Mouse (Mus musculus): ENCODE measurements around the gene Acsl3.

Gene Acsl3

GRCm38 (mm10) chr1:78657671-78658440, at the start of gene Acsl3, which contains the start of gene Utp14b:
Acsl3 (plus strand) TSS chr1:78657825.
Utp14b (plus strand) TSS chr1:78658038.
- peak; percentile 91 for DNase-seq (ENCODE audit: low read depth)

DNA sequence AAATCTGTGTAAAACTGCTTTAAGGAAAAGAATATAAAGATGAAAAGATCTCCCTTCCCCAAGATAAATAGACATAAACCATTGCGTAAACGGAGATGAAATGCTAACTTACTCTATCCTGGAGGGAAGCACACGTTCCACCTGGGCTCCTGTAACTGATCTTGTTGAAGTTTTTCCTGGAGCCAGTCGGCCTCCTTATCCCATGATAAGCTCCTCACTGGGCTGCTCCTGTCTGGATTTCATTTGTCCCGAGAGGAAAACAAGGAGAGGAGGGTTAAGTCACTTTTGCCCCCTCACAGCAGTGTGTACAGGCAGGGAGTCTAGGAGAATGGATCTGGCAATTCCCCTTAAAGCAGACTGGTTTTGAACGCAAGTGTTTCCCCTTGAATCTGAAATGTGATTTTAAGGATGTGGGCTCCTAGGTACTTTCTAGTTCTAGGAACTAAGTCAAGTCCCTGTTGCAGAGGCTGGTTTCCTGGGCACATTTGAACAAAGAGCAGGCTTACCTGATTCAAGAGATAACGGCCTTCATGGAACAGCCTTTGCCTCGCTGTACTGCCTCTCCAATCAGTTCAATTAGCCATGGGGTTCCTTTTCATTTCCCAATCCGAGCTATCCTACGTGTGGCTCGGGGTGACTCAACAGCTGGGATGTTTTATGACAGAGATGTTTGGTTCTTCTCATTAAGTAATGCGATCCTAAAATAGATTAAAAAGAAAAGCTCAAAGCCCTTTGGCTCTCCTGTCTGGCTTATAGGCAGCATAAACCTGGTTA, 48.3 kb upstream of the Acsl3 start:
- no peak for DNase-seq (ENCODE audit: low read depth)

DNA sequence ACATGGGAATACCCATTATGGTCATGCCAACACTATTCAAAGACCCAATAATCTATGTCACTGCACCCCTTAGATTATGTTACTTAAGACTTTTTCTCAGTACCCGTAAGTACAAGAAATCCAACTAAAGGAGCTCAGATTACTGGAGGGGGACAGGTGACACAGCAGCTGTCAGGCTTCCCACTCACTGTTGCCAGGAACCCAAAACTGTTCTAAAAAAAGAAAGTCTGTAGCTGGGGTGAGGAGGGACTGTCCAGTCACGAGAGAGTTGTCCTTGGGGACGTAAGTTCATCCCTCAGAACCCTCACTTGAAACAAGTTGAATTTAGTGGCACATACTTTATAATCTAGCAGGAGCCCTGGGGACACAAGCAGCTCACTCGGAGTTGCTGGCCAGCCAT, 46.6 kb upstream of the Acsl3 start:
- no peak for DNase-seq (ENCODE audit: low read depth)

DNA sequence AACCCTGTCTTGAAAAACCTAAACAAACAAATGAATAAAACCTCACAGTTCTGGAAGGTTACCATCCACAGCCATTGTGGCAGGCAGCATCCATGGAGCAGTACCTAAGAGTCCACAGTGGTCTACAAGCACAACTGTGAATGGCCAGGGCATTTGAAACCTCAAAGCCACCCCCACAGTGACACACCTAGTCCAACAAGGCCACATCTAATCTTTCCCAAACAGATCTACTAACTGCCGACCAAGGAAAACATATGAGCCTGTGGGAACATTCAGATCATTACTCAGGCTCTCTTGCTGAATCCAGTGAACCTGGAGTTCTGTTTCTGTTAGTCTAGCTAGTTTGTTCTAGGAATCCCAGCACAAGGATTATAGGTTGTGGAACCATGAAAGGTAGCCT, 44.7 kb upstream of the Acsl3 start:
- no peak for DNase-seq (ENCODE audit: low read depth)

- DNase-seq (ENCODE audit: low read depth) = no peak
These were observed 33.3 kb upstream of the Acsl3 start for GRCm38 (mm10) chr1:78624352-78624751.

GRCm38 (mm10) chr1:78634486-78634885, 23.1 kb upstream of the Acsl3 start:
- no peak for DNase-seq (ENCODE audit: low read depth)

DNA sequence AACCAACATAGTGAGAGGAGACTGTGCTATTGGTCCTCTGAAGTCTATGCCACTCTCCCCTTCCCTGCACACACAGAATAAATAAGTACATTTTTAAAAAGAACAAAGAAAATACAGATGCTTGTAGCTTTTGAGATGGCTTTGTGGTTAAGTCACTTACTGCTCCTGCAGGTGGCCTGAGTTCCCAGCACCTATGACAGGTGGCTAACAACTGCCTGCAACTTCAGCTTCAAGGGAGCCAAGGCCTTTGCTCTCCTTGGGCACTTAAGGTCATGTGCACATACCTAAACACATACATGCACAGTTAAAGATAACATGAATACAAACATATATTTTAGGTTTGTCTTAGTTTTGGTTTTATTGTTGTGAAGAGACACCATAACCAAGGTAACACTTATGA, 16.8 kb upstream of the Acsl3 start:
- DNase-seq (ENCODE audit: low read depth) = no peak

DNA sequence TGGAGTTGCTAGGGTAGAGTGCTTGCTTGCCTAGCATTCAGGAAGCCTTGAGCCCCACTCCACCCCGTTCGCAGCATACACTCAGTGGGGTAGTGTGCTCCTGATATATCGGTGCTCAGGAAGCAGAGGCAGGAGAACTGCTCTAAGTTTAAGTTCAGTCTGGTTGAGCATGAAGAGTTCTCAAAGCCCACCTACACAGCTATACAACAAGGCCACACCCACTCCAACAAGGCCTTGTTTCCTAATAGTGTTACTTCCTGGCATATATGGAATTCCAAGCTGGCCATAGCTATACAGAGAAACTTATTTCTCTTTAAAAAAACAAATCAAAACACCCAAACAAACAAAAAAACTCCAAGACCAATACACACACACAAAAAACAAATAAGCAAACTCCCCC, 15.8 kb upstream of the Acsl3 start:
- no peak for DNase-seq (ENCODE audit: low read depth)

GRCm38 (mm10) chr1:78642197-78642596, 15.4 kb upstream of the Acsl3 start:
- DNase-seq (ENCODE audit: low read depth) = no peak

DNA sequence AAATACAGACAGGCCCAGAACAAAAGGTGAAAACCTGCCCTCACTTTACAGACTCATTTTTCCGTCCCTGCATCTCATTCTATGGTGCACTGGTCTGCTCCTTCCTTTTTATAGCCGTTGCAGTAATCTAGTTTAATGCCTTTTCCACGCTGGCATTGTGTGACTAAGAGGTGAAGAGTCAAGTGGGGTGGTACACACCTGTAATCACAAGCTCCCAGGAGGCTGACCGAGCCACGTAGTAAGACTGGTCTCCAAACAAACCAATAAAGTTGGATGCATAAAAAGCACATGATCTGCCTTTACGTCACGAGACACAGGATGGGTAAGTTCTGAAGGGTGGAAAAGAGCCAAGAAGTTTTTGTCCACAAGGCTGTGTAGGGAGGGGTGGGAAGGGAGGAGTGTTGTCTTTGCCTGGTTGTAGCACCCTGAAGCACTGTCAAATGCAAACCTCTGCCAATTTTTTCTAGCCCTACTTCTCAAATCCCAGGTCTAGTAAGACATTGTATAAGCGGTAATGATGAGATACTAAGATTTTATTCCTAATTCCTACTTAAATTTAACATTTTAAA, 10.2 kb upstream of the Acsl3 start:
- no peak for DNase-seq (ENCODE audit: low read depth)

DNA sequence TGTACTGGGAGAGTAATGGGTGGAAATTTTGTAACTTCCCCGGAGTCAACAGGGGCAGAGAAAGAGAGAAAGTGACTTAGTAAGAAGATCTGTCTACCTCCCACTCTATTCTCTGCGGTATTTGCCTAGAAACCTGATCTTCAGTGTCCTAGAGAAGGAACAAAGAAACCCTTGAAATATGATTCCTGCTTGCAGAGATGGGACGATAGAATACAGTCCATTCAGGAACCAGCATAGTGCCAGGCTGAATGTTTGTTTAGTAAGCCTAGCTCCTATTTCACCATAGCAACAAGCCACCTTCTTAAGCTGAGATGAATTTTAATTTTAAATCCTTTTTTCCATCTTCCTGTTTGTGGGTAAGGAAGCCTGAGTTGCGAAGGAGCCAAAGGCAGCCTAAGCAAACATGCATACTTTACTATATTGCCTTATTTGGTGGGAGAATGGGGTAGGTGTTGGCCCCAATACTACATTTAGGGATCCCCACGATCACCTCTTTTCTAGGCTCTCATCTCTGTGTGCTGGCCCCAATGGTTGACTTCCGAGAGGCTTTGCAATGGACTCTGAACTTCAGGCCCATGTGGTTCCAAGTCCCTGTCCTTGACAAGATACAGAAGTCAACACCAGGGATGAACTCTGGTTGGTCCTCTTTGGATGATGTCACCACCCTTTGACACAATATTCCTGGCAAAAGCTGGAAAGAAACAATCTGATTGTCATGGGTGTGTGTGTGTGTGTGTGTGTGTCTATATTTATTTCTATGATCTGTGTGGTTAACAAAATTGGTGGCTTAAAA, 8.2 kb upstream of the Acsl3 start:
- no peak for DNase-seq (ENCODE audit: low read depth)

- peak; percentile 10 for DNase-seq (ENCODE audit: low read depth)
These were observed 1.2 kb upstream of the Acsl3 start for GRCm38 (mm10) chr1:78656472-78656871.

GRCm38 (mm10) chr1:78657021-78657629, 500 bp upstream of the Acsl3 start:
- DNase-seq (ENCODE audit: low read depth) = no peak

DNA sequence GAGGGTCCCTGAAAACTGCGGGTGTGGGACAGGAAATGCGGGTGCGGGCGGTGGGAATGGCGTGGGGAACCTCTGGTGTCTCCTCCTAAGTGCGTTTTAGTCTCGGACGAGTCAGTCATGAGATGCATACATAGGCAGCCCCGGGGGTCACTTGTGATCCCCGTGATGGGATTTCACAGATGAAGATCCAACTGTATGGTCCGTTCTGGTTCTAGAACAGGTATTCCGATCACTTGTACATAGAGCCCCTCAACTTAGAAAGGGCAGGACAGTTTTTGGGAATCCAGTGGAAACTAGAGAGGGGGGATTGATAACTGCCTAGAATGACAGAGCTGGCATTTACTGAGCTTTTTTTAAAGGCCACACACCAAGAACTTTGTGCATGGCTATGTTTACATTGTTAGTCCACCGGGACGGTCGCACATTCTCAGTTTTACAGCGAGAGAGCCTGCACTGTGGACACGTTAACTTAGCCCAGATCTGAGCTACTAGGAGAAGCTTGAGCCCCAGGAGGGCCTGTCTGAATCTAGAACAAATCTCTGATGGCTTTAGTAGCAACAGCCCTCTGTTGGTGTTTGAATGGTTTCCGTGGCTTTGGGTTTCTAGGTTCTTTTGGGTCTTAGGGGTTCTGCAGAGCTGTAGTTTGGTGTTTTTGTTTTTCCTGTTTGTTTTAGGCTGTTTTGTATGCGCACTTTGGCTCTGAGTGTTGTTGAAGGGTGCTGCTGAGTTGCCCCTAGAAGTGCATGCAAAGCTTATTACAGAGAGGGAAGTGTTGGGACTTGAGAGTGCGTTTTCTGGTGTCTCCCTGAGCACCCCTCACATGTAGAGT, 1.0 kb downstream of the Acsl3 start:
- peak; percentile 38 for DNase-seq (ENCODE audit: low read depth)

DNA sequence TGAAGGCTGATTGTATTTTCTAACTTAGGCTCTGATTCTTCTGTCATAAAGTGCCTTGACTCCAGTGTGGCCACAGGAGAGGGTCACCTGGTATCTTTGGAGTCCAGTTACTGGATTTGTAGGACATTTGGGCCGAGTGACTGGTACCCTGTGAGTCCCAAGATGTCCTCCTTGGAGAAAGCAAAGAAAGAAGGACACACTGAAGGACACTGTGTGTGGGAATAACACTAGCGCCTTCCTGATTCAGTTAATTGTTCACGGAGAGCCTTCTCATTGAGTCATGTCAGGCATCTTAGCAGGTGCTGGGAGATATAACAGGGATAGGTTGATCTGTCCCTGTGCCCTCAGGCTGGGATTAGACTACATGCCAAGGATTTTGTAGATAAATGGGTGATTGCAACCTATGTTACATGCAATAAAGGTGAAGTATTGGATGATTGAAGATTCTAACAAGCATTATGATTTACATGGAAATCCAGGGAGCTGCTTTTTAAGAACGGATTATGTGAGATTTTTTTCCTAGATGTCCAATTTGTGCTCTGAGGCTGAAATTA, 1.7 kb downstream of the Acsl3 start:
- no peak for DNase-seq (ENCODE audit: low read depth)

GRCm38 (mm10) chr1:78664326-78664725, 6.7 kb downstream of the Acsl3 start:
- DNase-seq (ENCODE audit: low read depth) = no peak

GRCm38 (mm10) chr1:78665954-78666499, 8.4 kb downstream of the Acsl3 start:
- no peak for DNase-seq (ENCODE audit: low read depth)

- DNase-seq (ENCODE audit: low read depth) = no peak
These were observed 9.0 kb downstream of the Acsl3 start for GRCm38 (mm10) chr1:78666585-78666984.

GRCm38 (mm10) chr1:78682291-78682690, 24.7 kb downstream of the Acsl3 start:
- DNase-seq (ENCODE audit: low read depth) = peak; percentile 54

DNA sequence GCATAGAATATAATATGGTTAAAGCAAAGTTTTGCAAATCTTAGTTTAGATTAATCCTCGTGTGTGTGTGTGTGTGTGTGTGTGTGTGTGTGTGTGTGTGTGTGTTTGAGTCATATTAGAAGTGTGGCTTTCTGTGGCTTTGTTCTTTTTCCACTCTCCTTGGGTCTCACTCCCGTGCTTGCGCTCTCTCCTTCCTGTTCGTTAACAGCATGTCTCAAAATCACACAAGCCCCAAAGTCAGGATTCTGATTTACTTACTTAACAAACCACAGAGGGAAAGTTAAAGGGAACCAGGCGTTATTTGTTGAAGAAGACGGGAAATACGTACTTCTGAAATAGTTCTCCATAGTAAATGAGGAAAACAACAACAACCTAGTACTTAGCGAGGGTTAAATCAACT, 26.5 kb downstream of the Acsl3 start:
- peak; percentile 42 for DNase-seq (ENCODE audit: low read depth)
